Mouse (Mus musculus) midbrain, embryonic 11.5 days (tissue): ENCODE results near the gene Ap2a2. TPM values are rescaled to one million over a fixed set of nuclear protein-coding genes. Genes with fewer than 3 reads are reported as not detected.

ENCODE experiments used
- ATAC-seq: fragments of 200-750 bp; cut with Nextera tagmentation; 2 replicates; pipeline ENCODE4 v1.8.0; 2017; ENCODE audit warnings: moderate TSS enrichment, moderate library complexity; ENCODE audit not compliant: low FRiP score
- DNase-seq: peaks from one replicate; pipeline ENCODE4 v3.0.0; 2015; ENCODE audit warnings: low spot score; ENCODE audit errors: missing footprints
- H3K27ac ChIP-seq: fragments of 300-500 bp; sonication (generic); 2 replicates; pipeline ENCODE4 v1.5.1; 2014; ENCODE audit warnings: low read depth, low read length
- H3K27me3 ChIP-seq: fragments of 300-500 bp; sonication (generic); 2 replicates; pipeline ENCODE4 v1.6.1; 2014; ENCODE audit warnings: mild to moderate bottlenecking, low read length, moderate library complexity, mixed read lengths; ENCODE audit not compliant: control insufficient read depth, insufficient read depth
- H3K36me3 ChIP-seq: fragments of 300-500 bp; sonication (generic); 2 replicates; pipeline ENCODE4 v1.6.1; 2014; ENCODE audit warnings: mild to moderate bottlenecking, low read length, moderate library complexity, mixed read lengths; ENCODE audit not compliant: control insufficient read depth, insufficient read depth
- H3K4me1 ChIP-seq: fragments of 300-500 bp; sonication (generic); 2 replicates; pipeline ENCODE4 v1.6.1; 2014; ENCODE audit warnings: low read length; ENCODE audit not compliant: control insufficient read depth, insufficient read depth
- H3K4me2 ChIP-seq: fragments of 300-500 bp; sonication (generic); 2 replicates; pipeline ENCODE4 v1.6.1; 2014; ENCODE audit warnings: mild to moderate bottlenecking, moderate library complexity
- H3K4me3 ChIP-seq: fragments of 300-500 bp; sonication (generic); 2 replicates; pipeline ENCODE4 v1.5.1; 2014; ENCODE audit warnings: low read depth, low read length
- H3K9ac ChIP-seq: fragments of 300-500 bp; sonication (generic); 2 replicates; pipeline ENCODE4 v1.6.1; 2014; ENCODE audit warnings: low read length
- H3K9me3 ChIP-seq: fragments of 300-500 bp; sonication (generic); 2 replicates; pipeline ENCODE4 v1.6.1; 2016; ENCODE audit warnings: low read length; ENCODE audit not compliant: control insufficient read depth
- WGBS: fragments of 180-500 bp; shearing (Covaris S2); extraction: QIAGEN DNeasy Blood & Tissue Kit; methylation state at CpG from one replicate; pipeline ENCODE4 v1.1.7; 2014; 5-methylcytosine and 5-hydroxymethylcytosine counted together
- polyA plus RNA-seq: library from polyadenylated mRNA; unstranded; fragments of >200 nt; fragmentation: Nextera tagmentation; extraction: Ambion mirVana; gene quantifications from 2 replicates; pipeline ENCODE4 v1.2.1, GENCODE M21; 2014

Gene Ap2a2
- polyA plus RNA-seq, 1 experiment from 2014 or later: 81.1 TPM

- H3K9me3 ChIP-seq: no peaks in the 10 kb centered on the region
- no peak overlapping the region for H3K4me2 ChIP-seq
- DNase-seq (no peak), ATAC-seq (no peak)
- no peaks in the 10 kb centered on the region for H3K36me3 ChIP-seq
- no peak overlapping the region for H3K27ac ChIP-seq
- no peak overlapping the region for H3K4me3 ChIP-seq
- no peak overlapping the region for H3K9ac ChIP-seq
- H3K4me1 ChIP-seq: peaks cover 14% of the 10 kb centered on the region
- 55% methylated on average over 1 of the region's 1 CpGs for whole genome bisulfite sequencing
- no peaks in the 10 kb centered on the region for H3K27me3 ChIP-seq
Measured at GRCm38 (mm10) chr7:141535570-141535969, 26.4 kb upstream of the Ap2a2 start.

GRCm38 (mm10) chr7:141538852-141539555 lies 23.0 kb upstream of the Ap2a2 start:
- DNase-seq (no peak), ATAC-seq (no peak; the same call in 1 of the 2 replicates)
- H3K9me3 ChIP-seq: no peaks in the 10 kb centered on the region
- no peaks in the 10 kb centered on the region for H3K36me3 ChIP-seq
- H3K4me2 ChIP-seq: peak overlapping the region; percentile 93
- peak overlapping the region; percentile 77 for H3K9ac ChIP-seq
- no peak overlapping the region for H3K27ac ChIP-seq
- 17% methylated on average over 18 of the region's 18 CpGs for WGBS
- H3K27me3 ChIP-seq: no peaks in the 10 kb centered on the region; the same call in 1 of the 2 replicates
- H3K4me1 ChIP-seq: peaks cover 14% of the 10 kb centered on the region
- peak overlapping the region; percentile 72 for H3K4me3 ChIP-seq

GRCm38 (mm10) chr7:141539556-141540311 lies 22.2 kb upstream of the Ap2a2 start, which contains the start of gene Chid1:
TSS of gene Chid1 (minus strand) at chr7:141539857.
- WGBS: 1% methylated on average over 46 of the region's 46 CpGs
- peak within 1 kb of the TSS; percentile 9; the same call in 1 of the 2 replicates for H3K27ac ChIP-seq
- peak within 1 kb of the TSS; percentile 93 for H3K4me2 ChIP-seq
- H3K4me1 ChIP-seq: peaks cover 14% of the 10 kb centered on the region
- no peaks in the 10 kb centered on the region; the same call in 1 of the 2 replicates for H3K27me3 ChIP-seq
- peak within 1 kb of the TSS; percentile 72 for H3K4me3 ChIP-seq
- H3K36me3 ChIP-seq: no peaks in the 10 kb centered on the region
- peak; percentile 97 for ATAC-seq
- no peaks in the 10 kb centered on the region for H3K9me3 ChIP-seq
- peak within 1 kb of the TSS; percentile 77 for H3K9ac ChIP-seq
- DNase-seq: peak; percentile 100

- no peaks in the 10 kb centered on the region for H3K36me3 ChIP-seq
- H3K4me1 ChIP-seq: peaks cover 14% of the 10 kb centered on the region
- no peak overlapping the region for H3K27ac ChIP-seq
- DNase-seq (no peak), ATAC-seq (peak; percentile 46; the same call in 1 of the 2 replicates)
- peak overlapping the region; percentile 77 for H3K9ac ChIP-seq
- H3K9me3 ChIP-seq: no peaks in the 10 kb centered on the region
- H3K4me3 ChIP-seq: peak overlapping the region; percentile 72
- no peaks in the 10 kb centered on the region; the same call in 1 of the 2 replicates for H3K27me3 ChIP-seq
- peak overlapping the region; percentile 93 for H3K4me2 ChIP-seq
- whole genome bisulfite sequencing: 72% methylated on average over 13 of the region's 13 CpGs
Measured at GRCm38 (mm10) chr7:141540312-141541081, 21.5 kb upstream of the Ap2a2 start.

- no peak overlapping the region for H3K9ac ChIP-seq
- no peaks in the 10 kb centered on the region for H3K36me3 ChIP-seq
- H3K4me3 ChIP-seq: no peak overlapping the region
- H3K27me3 ChIP-seq: no peaks in the 10 kb centered on the region; the same call in 1 of the 2 replicates
- no peak overlapping the region for H3K4me2 ChIP-seq
- no peak for ATAC-seq
- H3K9me3 ChIP-seq: no peaks in the 10 kb centered on the region
- no peak overlapping the region for H3K27ac ChIP-seq
- WGBS: 79% methylated on average over 4 of the region's 4 CpGs
- DNase-seq: no peak
- H3K4me1 ChIP-seq: peaks cover 14% of the 10 kb centered on the region
Measured at GRCm38 (mm10) chr7:141541681-141542080, 20.3 kb upstream of the Ap2a2 start.

- Histone ChIP-seq H3K36me3 (no peaks in the 10 kb centered on the region), H3K4me2 (no peak overlapping the region), H3K4me1 (peaks cover 14% of the 10 kb centered on the region), H3K27ac (no peak overlapping the region), H3K9me3 (no peaks in the 10 kb centered on the region), H3K4me3 (no peak overlapping the region), H3K9ac (no peak overlapping the region), H3K27me3 (no peaks in the 10 kb centered on the region; the same call in 1 of the 2 replicates)
- DNase-seq (no peak), ATAC-seq (no peak)
- WGBS: 78% methylated on average over 2 of the region's 2 CpGs
Measured at GRCm38 (mm10) chr7:141542588-141542987, 19.4 kb upstream of the Ap2a2 start.

GRCm38 (mm10) chr7:141544654-141545053 lies 17.3 kb upstream of the Ap2a2 start:
- no peak for DNase-seq
- 86% methylated on average over 4 of the region's 4 CpGs for WGBS
- H3K27ac ChIP-seq: no peak overlapping the region
- ATAC-seq: no peak
- no peak overlapping the region for H3K4me3 ChIP-seq
- H3K9me3 ChIP-seq: no peaks in the 10 kb centered on the region
- peaks cover 4% of the 10 kb centered on the region; the same call in 1 of the 2 replicates for H3K4me1 ChIP-seq
- no peaks in the 10 kb centered on the region; the same call in 1 of the 2 replicates for H3K27me3 ChIP-seq
- H3K36me3 ChIP-seq: no peaks in the 10 kb centered on the region
- no peak overlapping the region for H3K9ac ChIP-seq
- no peak overlapping the region for H3K4me2 ChIP-seq

GRCm38 (mm10) chr7:141549432-141550061 lies 12.4 kb upstream of the Ap2a2 start:
- Histone ChIP-seq H3K4me2 (no peak overlapping the region), H3K27me3 (no peaks in the 10 kb centered on the region), H3K9ac (no peak overlapping the region), H3K4me3 (no peak overlapping the region), H3K9me3 (no peaks in the 10 kb centered on the region), H3K36me3 (no peaks in the 10 kb centered on the region), H3K4me1 (no peaks in the 10 kb centered on the region), H3K27ac (no peak overlapping the region)
- no peak for DNase-seq
- ATAC-seq: no peak
- WGBS: 84% methylated on average over 3 of the region's 3 CpGs
